Mouse (Mus musculus) small intestine, adult 2 months (tissue): ENCODE data around the gene Gnptg. TPM values are rescaled to one million over a fixed set of nuclear protein-coding genes. Genes with fewer than 3 reads are reported as not detected.
A peak's percentile ranks its signal among the peaks of the same experiment; 100 is the strongest.
"Not testable (repeated sequence)": the region's sequence is repeated elsewhere in the genome, so short reads cannot be mapped to it uniquely, and the experiment has no call there.

Experiments
- H3K27ac ChIP-seq: fragments of 200-500 bp; 2 replicates; pipeline ENCODE4 v1.5.1; 2012; ENCODE audit warnings: low read depth, low read length, control low read depth, inconsistent platforms; ENCODE audit not compliant: insufficient read depth
- H3K27me3 ChIP-seq: fragments of 200-500 bp; 2 replicates; pipeline ENCODE4 v1.6.1; 2012; ENCODE audit warnings: mild to moderate bottlenecking, moderate library complexity, low read length, inconsistent platforms; ENCODE audit not compliant: control insufficient read depth, insufficient read depth
- H3K36me3 ChIP-seq: fragments of 200-500 bp; 2 replicates; pipeline ENCODE4 v1.6.1; 2012; ENCODE audit warnings: mild to moderate bottlenecking, low read length, control low read depth, inconsistent platforms; ENCODE audit not compliant: control insufficient read depth, insufficient read depth
- H3K4me1 ChIP-seq: fragments of 200-500 bp; 2 replicates; pipeline ENCODE4 v1.6.1; 2012; ENCODE audit warnings: low read length, inconsistent platforms, mixed read lengths; ENCODE audit not compliant: control insufficient read depth, insufficient read depth, insufficient read length
- H3K4me3 ChIP-seq: fragments of 200-500 bp; 2 replicates; pipeline ENCODE4 v1.5.1; 2012; ENCODE audit warnings: low read depth, mild to moderate bottlenecking, control low read depth, inconsistent platforms, low read length, moderate library complexity
- CTCF ChIP-seq: fragments of 200-500 bp; IDR thresholded peaks from 2 replicates; pipeline ENCODE4 v1.5.1; 2012; ENCODE audit warnings: low read depth, mild to moderate bottlenecking, control low read depth, inconsistent platforms, low read length, moderate library complexity, mixed read lengths; ENCODE audit not compliant: insufficient replicate concordance, insufficient read length; ENCODE audit errors: extremely low read depth
- POLR2A ChIP-seq: fragments of 200-500 bp; IDR thresholded peaks from 2 replicates; pipeline ENCODE4 v1.6.1; 2012; ENCODE audit warnings: low read depth, mild to moderate bottlenecking, control low read depth, inconsistent platforms, low read length, moderate library complexity
- WGBS: fragments of 180-500 bp; shearing (Covaris S2); methylation state at CpG from one replicate; pipeline ENCODE4 v1.1.7; 2018; 5-methylcytosine and 5-hydroxymethylcytosine counted together
- polyA plus RNA-seq: library from polyadenylated mRNA; depleted of rRNA; stranded (reverse); fragments of >200 nt; gene quantifications from 2 replicates; pipeline ENCODE4 v1.2.3, GENCODE M21; 2012

Gene Gnptg
- polyA plus RNA-seq, 1 experiment = 29.3 TPM

DNA sequence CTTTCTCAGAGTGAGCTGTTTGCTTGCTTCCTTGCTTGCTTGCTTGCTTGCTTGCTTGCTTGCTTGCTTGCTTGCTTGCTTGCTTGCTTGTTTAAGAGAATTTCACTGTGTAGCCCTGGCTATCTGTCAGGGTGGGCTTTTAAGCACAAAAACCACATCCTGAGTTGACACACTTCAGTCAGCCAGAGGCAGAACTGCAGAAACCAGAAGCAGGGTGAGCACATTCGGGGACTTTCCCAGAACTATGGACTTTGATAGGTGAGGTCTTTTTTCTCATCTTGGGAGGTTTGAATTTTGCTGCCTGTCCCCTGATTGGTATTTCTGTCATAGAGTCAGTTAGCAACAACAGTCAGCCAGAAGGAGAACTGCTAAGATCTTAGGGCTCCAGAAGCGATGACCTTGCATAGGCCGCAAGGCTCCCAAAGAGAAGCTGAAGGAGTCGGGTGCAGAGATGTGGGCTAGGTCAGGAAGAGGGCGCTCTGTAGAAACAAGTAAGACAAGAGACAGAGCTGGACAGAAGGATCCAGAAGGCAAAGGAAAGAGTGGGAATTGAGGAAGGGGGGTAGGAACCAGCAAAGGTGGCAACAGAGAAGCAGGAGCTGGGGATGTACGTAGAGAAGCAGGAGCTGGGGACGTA is 15.2 kb downstream of the Gnptg start:
- peak overlapping the region; percentile 73 for H3K27ac ChIP-seq
- no peak overlapping the region for H3K4me3 ChIP-seq
- peaks cover 2% of the 10 kb centered on the region; the same call in 1 of the 2 replicates for H3K4me1 ChIP-seq
- no peaks in the 10 kb centered on the region for H3K27me3 ChIP-seq
- TF ChIP-seq POLR2A (no peak), CTCF (no peak)
- peaks cover 3% of the 10 kb centered on the region; the same call in 1 of the 2 replicates for H3K36me3 ChIP-seq
- WGBS = 80% methylated on average over 7 of the region's 7 CpGs

GRCm38 (mm10) chr17:25222951-25223601 is 16.8 kb downstream of the Gnptg start:
- Histone ChIP-seq H3K36me3 (peaks cover 4% of the 10 kb centered on the region; the same call in 1 of the 2 replicates), H3K4me3 (peak overlapping the region; percentile 53), H3K27ac (peak overlapping the region; percentile 69), H3K27me3 (no peaks in the 10 kb centered on the region), H3K4me1 (peaks cover 2% of the 10 kb centered on the region; the same call in 1 of the 2 replicates)
- WGBS = 22% methylated on average over 6 of the region's 6 CpGs
- no peak for TF ChIP-seq POLR2A
- no peak for TF ChIP-seq CTCF

DNA sequence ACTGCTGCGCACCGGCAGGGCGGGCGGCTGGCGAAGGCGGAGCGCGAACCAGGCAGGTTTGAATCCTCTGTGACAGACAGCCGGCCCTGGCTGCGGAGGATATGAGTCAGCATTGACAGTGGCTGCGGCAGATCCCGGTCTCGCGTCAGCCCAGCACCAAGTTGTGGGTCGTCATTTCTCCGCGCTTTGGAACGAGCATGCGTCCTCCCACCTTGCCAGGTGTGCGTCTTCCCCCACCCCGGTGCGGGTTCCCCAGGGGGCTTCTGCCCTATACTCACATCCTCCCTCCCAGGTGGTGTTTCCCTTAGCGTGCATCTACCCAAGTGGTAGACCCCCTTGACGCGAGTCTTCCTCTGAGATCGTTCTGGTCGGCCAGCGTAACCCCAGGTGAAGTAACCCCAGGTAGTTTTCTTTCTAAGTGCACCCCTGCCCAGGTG is 17.4 kb downstream of the Gnptg start:
- not testable (repeated sequence) for H3K4me1 ChIP-seq, H3K27me3 ChIP-seq, H3K36me3 ChIP-seq
- H3K27ac ChIP-seq = peak overlapping the region; percentile 69
- WGBS = 7% methylated on average over 22 of the region's 28 CpGs
- H3K4me3 ChIP-seq = peak overlapping the region; percentile 53

DNA sequence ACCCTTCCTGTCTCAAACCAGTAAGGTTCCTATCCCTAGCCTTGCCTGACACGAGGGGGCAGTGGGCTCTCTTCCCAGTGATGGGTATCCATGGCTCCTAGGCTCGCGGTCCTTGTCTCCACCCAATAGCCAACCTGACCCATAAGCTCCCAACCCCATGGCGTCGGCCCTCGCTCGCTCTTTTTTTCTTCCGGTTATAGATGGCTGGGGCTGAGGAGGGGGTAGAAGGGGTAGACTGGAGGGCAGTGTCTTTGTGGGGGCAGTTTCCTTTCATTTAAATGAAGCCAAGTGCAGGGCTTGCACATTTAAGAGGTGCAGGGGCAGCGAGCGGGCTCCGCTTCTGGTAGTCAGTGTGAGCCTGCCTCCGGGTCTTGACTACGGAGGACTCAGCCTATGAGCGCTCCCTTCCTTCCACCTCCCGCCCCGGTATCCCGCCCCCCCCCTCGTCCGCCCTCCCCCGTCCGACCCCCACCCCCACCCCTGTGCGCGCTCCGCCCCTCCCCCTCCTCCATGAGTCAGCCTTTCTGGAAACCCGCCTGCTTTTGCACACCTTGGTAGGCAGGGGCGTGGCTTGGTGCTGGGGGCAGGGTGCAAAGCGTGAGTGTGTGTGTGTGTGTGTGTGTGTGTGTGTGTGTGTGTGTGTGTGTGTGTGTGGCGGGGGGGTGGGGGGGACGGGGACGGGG is 18.0 kb downstream of the Gnptg start:
- Histone ChIP-seq H3K4me3 (peak overlapping the region; percentile 60), H3K4me1 (peaks cover 2% of the 10 kb centered on the region; the same call in 1 of the 2 replicates), H3K36me3 (peaks cover 6% of the 10 kb centered on the region; the same call in 1 of the 2 replicates), H3K27me3 (no peaks in the 10 kb centered on the region), H3K27ac (peak overlapping the region; percentile 61)
- TF ChIP-seq POLR2A (peak; percentile 42; the same call in 1 of the 2 replicates), CTCF (no peak)
- 14% methylated on average over 21 of the region's 30 CpGs for WGBS

DNA sequence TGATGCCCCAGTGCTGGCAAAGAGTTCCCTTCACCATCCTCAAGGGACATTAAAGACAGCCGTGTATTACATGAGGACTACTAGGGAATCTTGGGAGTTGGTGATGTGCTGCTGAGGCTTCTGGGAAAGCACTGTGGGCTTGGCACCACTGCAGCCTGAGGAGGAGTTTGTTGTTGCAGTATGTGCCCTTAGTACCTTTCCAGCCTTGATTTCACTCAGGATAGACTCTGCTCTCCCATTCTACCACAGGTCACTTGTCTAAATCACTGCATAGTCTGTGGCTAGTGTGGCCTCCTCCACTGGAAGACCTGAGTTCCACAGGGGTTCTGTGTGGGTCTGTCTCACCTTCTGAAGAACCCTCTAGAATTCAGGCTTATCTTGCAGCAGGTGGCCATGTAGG is 19.2 kb downstream of the Gnptg start:
- TF ChIP-seq POLR2A (no peak), CTCF (no peak)
- Histone ChIP-seq H3K27ac (no peak overlapping the region), H3K27me3 (no peaks in the 10 kb centered on the region), H3K4me1 (peaks cover 2% of the 10 kb centered on the region; the same call in 1 of the 2 replicates), H3K4me3 (no peak overlapping the region), H3K36me3 (peaks cover 9% of the 10 kb centered on the region)
- whole genome bisulfite sequencing = 74% methylated on average over 1 of the region's 1 CpGs

DNA sequence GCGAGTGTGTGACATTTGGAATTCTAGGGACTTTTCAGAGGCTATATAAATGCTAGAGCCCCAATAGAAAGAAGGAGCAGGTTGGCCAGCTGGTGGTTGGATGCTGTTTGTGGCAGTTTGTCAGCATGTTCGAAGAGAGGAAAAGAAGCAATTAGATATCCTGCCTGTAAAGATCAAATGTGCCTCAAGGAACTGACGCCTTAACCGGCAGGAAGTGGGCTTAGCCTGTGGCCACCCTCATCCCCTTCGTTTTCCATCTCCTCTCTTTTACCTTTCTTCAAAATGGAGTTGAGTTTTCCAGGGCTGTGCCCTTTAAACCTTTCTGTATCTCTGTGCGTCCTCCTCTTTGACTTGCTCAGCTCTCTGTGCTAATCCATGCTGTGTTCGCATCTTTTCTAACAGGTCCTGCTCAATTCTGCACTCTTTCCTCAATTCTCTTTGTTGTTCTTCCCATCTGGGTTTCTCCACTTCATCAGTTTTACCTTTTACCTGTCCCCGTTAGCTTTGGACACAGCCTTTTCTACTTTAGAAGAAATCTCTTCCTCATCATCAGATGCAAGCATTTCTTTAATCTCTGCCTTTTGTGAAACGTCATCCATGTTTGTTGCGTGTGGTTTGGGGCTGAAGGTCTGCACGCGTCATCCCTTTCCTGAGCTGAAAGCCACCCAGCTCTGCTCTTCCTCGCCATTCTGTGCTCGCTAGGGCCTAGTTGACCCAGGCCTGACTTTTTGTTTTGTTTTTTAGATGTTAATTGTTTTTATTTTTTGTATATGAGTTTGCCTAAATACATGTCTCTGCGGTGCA is 20.2 kb downstream of the Gnptg start:
- no peak overlapping the region for H3K4me3 ChIP-seq
- TF ChIP-seq CTCF = no peak
- TF ChIP-seq POLR2A = no peak
- H3K27ac ChIP-seq = no peak overlapping the region
- peaks cover 10% of the 10 kb centered on the region for H3K36me3 ChIP-seq
- H3K27me3 ChIP-seq = no peaks in the 10 kb centered on the region
- WGBS = 89% methylated on average over 15 of the region's 15 CpGs
- no peaks in the 10 kb centered on the region; the same call in 1 of the 2 replicates for H3K4me1 ChIP-seq
